Mouse (Mus musculus) layer of hippocampus, postnatal 25 days (tissue): ENCODE results near the gene Adamts2. TPM values are rescaled to one million over a fixed set of nuclear protein-coding genes. Genes with fewer than 3 reads are reported as not detected.

Experiments
- DNase-seq, 2 experiments: peaks; one replicate each; pipeline ENCODE4 v3.0.0; 2022; ENCODE audit warnings: mixed read lengths in 2 of 2, low spot score in 1 of 2; ENCODE audit errors: extremely low spot score in 1 of 2
- total RNA-seq, 2 experiments: library from RNA; stranded (reverse); gene quantifications; 2 replicates each; pipeline ENCODE4 v1.2.3; 2021

The Adamts2 gene
- total RNA-seq, 2 experiments from 2014 or later = 9.0 to 13.5 TPM

- no peak for DNase-seq
These were observed 68.5 kb downstream of the Adamts2 start for GRCm38 (mm10) chr11:50670363-50670725.

DNA sequence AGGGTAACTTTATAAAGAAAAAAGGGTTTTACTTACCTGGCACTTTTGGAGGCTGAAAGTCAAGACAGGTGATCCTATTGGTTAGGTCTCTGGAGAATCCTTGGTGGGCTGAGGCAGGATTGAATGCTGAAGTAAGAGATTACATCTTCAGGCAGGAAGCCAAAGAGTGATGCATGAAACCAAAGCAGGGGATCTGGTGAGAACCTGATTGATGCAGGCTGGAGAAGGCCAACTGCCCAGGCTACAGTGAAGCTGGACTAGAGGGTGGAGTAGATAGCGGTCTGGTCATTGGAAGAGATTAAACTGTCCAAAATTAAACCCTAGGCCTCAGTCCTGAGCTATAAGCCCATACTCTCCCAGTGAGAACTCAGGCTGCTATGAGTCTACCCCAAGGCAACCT, 69.0 kb downstream of the Adamts2 start:
- no peak for DNase-seq

DNA sequence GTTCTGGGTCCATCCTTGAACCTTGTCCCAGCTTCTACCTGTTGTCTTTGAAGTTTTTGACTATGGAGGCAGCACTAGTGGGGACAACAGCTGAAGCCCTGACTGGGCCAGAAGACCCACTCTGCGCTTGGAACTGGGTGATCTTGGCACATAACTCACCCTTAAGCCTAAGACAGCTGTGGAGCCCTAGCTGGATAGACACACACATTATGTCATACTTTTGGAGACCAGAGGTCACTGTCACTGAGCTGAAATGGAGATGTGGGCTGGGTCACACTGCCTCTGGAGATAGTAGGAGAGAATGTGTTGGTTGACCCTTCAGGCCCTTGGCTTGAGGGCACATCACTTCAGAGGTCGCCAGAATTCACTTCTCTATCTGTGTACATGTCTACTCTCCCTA, 69.5 kb downstream of the Adamts2 start:
- no peak for DNase-seq

- no peak for DNase-seq
These were observed 70.0 kb downstream of the Adamts2 start for GRCm38 (mm10) chr11:50671820-50672310.

GRCm38 (mm10) chr11:50672866-50673265, 71.0 kb downstream of the Adamts2 start:
- no peak for DNase-seq

- no peak for DNase-seq
These were observed 71.8 kb downstream of the Adamts2 start for GRCm38 (mm10) chr11:50673525-50674250.

DNA sequence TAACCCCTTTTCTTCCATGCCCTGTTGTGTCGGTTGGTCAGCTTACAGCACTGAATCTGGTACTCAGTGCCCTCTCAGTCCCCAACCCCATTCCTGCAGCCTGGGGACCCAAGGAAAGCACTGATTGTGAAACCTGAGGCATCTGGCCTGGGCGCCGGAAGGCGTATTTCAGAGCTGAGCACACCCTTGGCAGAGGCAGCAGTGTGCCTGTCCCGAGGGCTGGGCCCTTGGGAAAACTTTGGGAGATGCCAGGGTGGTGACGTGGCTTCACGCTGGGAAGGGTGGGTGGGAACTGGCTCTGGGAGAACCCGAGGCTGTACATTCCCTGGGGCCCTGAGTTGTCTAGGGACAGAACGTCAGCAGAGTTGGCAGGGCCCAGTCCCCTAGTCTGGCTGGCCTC, 72.5 kb downstream of the Adamts2 start:
- no peak for DNase-seq

- DNase-seq = no peak
These were observed 76.8 kb downstream of the Adamts2 start for GRCm38 (mm10) chr11:50678650-50679049.

GRCm38 (mm10) chr11:50681940-50682339, 80.1 kb downstream of the Adamts2 start:
- DNase-seq = no peak

DNA sequence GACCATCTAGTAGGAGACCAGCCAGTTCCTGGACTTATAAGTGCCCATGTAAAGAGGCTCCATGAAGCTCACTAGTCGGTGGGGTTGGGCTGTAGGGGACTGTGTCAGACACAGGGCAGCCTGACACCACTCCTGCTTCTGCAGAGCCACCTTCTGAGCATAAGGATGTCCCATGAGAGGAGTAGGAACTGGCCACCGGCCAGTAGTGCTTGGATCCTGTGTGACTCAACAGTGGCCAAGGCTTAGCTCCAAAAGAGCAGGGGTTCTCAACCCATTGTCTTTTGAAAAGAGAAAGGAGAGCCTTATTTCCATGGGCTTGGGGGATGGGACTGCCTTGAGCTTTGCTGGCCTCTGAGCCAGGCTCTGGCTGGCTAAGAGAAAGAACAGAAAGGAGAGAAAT, 81.9 kb downstream of the Adamts2 start:
- no peak for DNase-seq

GRCm38 (mm10) chr11:50688584-50688983, 86.7 kb downstream of the Adamts2 start:
- DNase-seq = no peak

- DNase-seq = no peak
These were observed 87.8 kb downstream of the Adamts2 start for GRCm38 (mm10) chr11:50689672-50690071.

DNA sequence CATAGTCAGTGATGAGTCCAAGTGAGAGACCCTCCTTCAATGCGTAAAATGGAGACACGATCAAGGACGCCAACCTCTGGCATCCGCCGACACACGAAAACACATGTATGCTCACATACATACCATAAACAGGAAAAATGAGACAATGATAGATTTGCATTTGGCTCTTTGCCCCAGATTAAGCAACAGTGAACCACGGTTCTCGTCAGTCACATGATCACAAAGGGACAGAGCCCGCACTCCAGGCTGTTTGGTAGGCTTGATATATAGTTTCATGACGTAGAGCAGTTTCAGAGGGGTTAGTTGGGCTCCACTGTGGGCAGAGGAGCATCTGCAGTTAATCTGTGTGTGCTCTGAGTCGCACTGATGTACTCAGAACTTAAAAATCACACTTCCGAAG, 98.1 kb downstream of the Adamts2 start:
- no peak for DNase-seq

DNA sequence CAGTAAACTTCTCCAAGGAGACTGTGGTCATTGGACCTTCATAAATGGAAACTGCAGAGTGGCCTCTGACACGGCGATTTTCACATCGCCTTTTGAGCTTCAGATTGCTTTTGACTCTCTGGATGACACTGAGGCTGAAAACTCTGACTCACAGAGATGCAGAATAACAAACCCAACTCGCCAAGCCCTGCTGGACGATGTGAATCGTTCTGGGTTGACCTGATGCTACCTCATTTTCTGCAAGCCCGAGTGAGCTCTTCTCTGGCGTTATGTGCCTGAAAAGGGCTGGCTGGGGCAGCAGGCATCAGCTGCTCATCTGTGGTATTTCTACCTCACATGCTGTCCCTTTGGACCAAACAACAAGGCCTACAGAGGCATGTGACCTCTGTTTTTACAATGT, 98.6 kb downstream of the Adamts2 start:
- no peak for DNase-seq

DNA sequence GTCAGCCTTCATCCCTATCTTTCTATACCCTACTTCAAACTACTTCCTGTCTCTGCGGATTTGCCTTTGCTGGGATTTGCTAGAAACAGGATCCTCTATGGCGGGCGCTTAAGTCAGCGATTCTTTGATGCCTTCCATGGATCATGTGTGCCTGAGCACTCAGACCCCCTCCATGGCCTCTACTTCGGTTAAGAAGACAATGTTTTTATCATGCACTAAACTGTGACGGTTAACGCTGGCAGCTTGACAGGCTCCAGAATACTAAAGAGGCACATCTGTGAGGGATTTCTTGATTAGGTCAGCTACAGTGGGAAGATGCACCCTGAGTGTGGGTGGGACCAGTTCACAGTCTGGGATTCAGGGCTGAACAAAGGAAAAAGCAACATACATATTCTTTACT, 101.5 kb downstream of the Adamts2 start:
- DNase-seq = no peak

DNA sequence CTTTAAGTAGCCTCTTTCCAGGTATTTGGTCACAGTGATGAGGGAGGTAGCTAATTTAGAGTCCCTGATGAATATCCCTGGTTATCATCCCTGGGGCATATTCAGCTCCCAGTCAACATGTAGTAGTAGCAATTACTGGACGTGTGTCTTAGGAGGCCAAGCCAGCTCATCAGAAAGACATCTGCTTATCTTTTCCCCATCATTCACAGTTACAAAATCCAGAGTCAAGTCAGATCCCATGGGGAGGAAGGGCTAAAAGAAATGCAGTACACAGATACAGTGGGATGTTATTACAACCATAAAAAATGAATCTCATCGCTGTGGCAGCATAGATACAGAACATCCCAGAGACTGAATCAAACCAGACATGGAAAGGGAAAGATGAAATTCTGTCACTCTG, 102.6 kb downstream of the Adamts2 start:
- no peak for DNase-seq

DNA sequence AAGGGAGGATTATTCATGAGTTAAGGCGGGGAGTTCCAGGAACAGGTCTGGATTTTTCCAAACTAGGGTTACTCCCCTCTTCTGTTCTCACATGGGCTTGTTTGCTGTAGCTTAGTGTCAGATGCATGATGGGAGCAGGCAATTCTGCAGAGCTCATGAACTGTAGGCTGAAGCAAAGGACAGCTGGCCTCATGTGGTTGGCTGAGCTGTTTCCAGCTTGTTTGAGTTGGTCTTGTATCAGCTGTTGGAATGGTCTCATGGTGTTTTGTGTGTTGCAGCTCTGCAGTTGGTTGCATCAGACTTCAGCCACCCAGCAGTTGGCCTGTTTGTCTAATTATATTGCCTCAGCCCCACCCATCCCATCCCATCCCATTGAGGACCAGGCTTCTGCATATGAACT, 105.4 kb downstream of the Adamts2 start:
- DNase-seq = no peak

DNA sequence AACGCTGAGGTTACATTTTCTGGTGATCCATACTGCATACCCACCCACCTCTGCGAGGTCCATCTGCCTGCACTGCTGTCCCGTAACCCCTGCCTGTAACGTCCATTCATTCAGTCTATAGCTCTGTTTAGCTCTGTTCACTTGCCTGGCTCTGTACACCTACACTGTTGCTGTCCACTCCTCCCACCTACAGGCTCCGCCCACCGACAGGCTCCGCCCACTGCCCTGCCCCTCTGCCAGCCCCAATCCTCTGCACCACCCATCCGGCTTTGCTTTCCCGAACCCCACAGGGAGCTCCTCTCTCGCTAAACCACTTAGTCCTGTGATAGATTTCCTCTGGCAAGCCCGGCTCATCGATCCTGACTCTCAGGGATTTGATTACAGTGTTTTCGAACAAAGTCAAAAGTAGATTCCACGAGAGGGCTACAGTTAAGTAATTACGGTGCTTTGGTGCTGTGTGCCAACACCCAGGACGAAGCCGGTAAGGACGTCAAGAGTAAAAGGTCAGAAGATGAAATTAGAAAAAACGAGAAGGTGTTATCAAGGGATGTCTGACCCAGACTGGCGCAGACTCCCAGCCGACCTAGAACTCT, 111.8 kb downstream of the Adamts2 start:
- no peak for DNase-seq

- DNase-seq = no peak
These were observed 113.2 kb downstream of the Adamts2 start for GRCm38 (mm10) chr11:50715091-50715490.

GRCm38 (mm10) chr11:50717381-50717897, 115.6 kb downstream of the Adamts2 start:
- DNase-seq = no peak

DNA sequence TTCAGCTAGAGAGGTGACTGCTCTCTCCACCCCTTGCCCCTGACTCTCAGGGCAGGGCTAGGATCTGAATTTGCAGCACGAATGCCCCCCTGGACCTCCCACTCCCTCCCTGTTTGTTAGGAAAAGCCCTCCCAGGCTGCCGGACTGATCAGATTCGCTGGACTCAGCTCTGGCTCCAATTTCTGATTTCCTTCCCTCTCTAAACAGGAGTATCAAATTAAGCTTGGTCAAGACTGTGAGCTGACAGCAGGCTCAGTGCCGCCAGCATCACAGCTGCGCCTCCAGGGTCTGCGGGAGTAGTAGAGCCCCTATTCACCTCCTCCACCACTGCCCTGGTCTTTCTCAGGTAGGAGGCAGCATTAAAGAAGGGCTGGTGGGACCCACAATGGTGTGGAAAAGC, 117.0 kb downstream of the Adamts2 start:
- DNase-seq = no peak

DNA sequence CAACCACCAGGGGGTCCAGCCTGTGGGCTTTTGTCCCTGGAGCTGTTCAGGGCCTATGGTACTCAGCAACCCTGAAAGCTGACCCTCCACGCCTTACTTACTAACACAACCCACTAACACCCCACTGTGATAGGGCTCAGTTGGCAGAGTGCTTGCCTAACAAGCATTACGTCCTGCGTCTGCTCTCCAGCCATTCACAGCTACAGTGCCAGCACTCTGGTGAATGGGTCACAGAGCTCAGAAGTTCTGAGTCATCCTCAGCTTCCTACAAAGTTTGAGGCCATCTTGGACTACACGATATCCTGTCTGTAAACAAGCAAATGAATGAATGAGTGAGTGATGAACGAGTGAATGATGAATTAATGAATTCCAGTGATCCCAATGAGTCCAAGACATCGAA, 118.5 kb downstream of the Adamts2 start:
- no peak for DNase-seq
